Mouse (Mus musculus) small intestine, adult 2 months (tissue): ENCODE results near the gene Mpst. TPM values are rescaled to one million over a fixed set of nuclear protein-coding genes. Genes with fewer than 3 reads are reported as not detected.

Source experiments
- H3K27ac ChIP-seq: fragments of 200-500 bp; 2 replicates; pipeline ENCODE4 v1.5.1; 2012; ENCODE audit warnings: low read depth, low read length, control low read depth, inconsistent platforms; ENCODE audit not compliant: insufficient read depth
- H3K27me3 ChIP-seq: fragments of 200-500 bp; 2 replicates; pipeline ENCODE4 v1.6.1; 2012; ENCODE audit warnings: mild to moderate bottlenecking, moderate library complexity, low read length, inconsistent platforms; ENCODE audit not compliant: control insufficient read depth, insufficient read depth
- H3K36me3 ChIP-seq: fragments of 200-500 bp; 2 replicates; pipeline ENCODE4 v1.6.1; 2012; ENCODE audit warnings: mild to moderate bottlenecking, low read length, control low read depth, inconsistent platforms; ENCODE audit not compliant: control insufficient read depth, insufficient read depth
- H3K4me1 ChIP-seq: fragments of 200-500 bp; 2 replicates; pipeline ENCODE4 v1.6.1; 2012; ENCODE audit warnings: low read length, inconsistent platforms, mixed read lengths; ENCODE audit not compliant: control insufficient read depth, insufficient read depth, insufficient read length
- H3K4me3 ChIP-seq: fragments of 200-500 bp; 2 replicates; pipeline ENCODE4 v1.5.1; 2012; ENCODE audit warnings: low read depth, mild to moderate bottlenecking, control low read depth, inconsistent platforms, low read length, moderate library complexity
- CTCF ChIP-seq: fragments of 200-500 bp; IDR thresholded peaks from 2 replicates; pipeline ENCODE4 v1.5.1; 2012; ENCODE audit warnings: low read depth, mild to moderate bottlenecking, control low read depth, inconsistent platforms, low read length, moderate library complexity, mixed read lengths; ENCODE audit not compliant: insufficient replicate concordance, insufficient read length; ENCODE audit errors: extremely low read depth
- POLR2A ChIP-seq: fragments of 200-500 bp; IDR thresholded peaks from 2 replicates; pipeline ENCODE4 v1.6.1; 2012; ENCODE audit warnings: low read depth, mild to moderate bottlenecking, control low read depth, inconsistent platforms, low read length, moderate library complexity
- WGBS: fragments of 180-500 bp; shearing (Covaris S2); methylation state at CpG from one replicate; pipeline ENCODE4 v1.1.7; 2018; 5-methylcytosine and 5-hydroxymethylcytosine counted together
- polyA plus RNA-seq: library from polyadenylated mRNA; depleted of rRNA; stranded (reverse); fragments of >200 nt; gene quantifications from 2 replicates; pipeline ENCODE4 v1.2.3, GENCODE M21; 2012

Mpst gene
- polyA plus RNA-seq, 1 experiment: 177 TPM

DNA sequence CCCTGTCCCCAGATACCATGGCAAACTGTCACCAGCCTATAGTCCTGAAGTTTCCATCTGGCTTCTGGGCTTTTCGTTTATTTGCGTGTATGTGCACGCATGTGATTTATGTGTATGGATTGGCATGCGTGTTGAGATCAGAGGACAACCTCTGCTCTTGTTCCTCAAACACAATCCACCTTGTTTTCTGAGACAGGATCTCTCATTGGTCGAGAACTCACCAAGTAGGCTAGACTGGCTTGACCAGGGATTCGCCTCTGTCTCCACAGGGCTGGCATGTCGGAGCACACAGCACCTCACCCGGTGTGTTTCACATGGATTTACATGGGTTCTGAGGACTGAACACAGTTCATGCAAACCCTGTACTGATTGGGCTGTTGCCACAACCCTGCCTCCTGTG lies 7.9 kb downstream of the Mpst start:
- Histone ChIP-seq H3K4me3 (no peak overlapping the region), H3K27ac (no peak overlapping the region), H3K27me3 (peaks cover 8% of the 10 kb centered on the region; the same call in 1 of the 2 replicates), H3K36me3 (no peaks in the 10 kb centered on the region), H3K4me1 (peaks cover 21% of the 10 kb centered on the region)
- TF ChIP-seq POLR2A: no peak
- TF ChIP-seq CTCF: no peak
- WGBS: 95% methylated on average over 8 of the region's 8 CpGs

- WGBS: 18% methylated on average over 4 of the region's 4 CpGs
- Histone ChIP-seq H3K4me3 (no peak overlapping the region), H3K27ac (no peak overlapping the region), H3K27me3 (peaks cover 20% of the 10 kb centered on the region), H3K36me3 (no peaks in the 10 kb centered on the region), H3K4me1 (peaks cover 9% of the 10 kb centered on the region; the same call in 1 of the 2 replicates)
- TF ChIP-seq CTCF: no peak
- TF ChIP-seq POLR2A: no peak
These were observed 10.7 kb downstream of the Mpst start for GRCm38 (mm10) chr15:78416937-78417336.

- peaks cover 26% of the 10 kb centered on the region for H3K27me3 ChIP-seq
- 85% methylated on average over 13 of the region's 13 CpGs for WGBS
- H3K36me3 ChIP-seq: no peaks in the 10 kb centered on the region
- H3K27ac ChIP-seq: no peak overlapping the region
- no peak overlapping the region for H3K4me3 ChIP-seq
- no peak for TF ChIP-seq POLR2A
- no peak for TF ChIP-seq CTCF
- peaks cover 3% of the 10 kb centered on the region; the same call in 1 of the 2 replicates for H3K4me1 ChIP-seq
These were observed 14.2 kb downstream of the Mpst start for GRCm38 (mm10) chr15:78420395-78420794.

DNA sequence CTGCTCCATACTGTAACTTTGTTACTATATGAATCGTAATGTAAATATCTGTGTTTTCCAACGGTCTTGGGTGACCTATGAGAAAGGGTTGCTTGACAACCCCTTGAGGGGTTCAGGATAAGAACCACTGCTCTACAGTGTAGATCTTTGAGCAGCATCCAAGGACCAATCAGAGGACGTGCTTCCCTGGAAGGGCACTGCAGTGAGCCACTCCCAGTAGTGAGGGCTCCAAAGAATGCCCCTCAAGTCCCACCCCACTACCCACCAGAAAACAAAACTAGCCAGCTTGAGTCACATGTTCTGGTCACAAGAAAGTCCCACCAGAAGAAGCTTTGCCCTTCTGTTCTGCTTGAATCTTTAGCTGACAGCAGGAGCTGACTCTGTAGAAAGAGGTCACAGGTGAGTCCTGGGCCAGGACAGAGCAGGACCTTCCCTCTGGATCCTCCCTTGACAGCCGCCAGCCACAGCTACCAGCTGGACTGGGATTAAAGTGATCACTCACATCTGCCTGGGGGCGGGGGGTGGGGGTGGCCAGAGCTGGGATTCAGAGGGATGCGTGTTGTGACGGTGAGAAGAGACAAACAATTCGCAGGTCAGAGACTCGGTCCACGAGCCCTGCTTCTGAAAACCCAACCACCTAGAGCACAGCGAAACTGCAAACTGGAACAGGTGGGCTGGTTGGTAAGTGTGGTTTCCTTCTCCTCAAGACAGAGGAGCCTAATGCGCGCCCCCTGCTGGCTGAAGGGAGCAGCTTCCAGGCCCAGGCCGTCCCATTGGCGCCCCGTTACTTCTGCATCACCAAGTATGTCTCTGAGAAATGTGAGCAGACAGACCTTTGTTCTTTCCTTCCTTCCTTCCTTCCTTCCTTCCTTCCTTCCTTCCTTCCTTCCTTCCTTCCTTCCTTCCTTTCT lies 16.1 kb downstream of the Mpst start:
- Histone ChIP-seq H3K4me1 (peaks cover 3% of the 10 kb centered on the region; the same call in 1 of the 2 replicates), H3K36me3 (no peaks in the 10 kb centered on the region), H3K27ac (no peak overlapping the region), H3K4me3 (no peak overlapping the region), H3K27me3 (peaks cover 23% of the 10 kb centered on the region)
- WGBS: 16% methylated on average over 16 of the region's 16 CpGs
- TF ChIP-seq POLR2A (no peak), CTCF (peak; percentile 87)

GRCm38 (mm10) chr15:78424507-78424906 lies 18.3 kb downstream of the Mpst start:
- no peak overlapping the region for H3K4me3 ChIP-seq
- H3K4me1 ChIP-seq: peaks cover 3% of the 10 kb centered on the region
- no peak for TF ChIP-seq POLR2A
- TF ChIP-seq CTCF: no peak
- H3K36me3 ChIP-seq: no peaks in the 10 kb centered on the region
- H3K27ac ChIP-seq: no peak overlapping the region
- peaks cover 29% of the 10 kb centered on the region for H3K27me3 ChIP-seq
- WGBS: 18% methylated on average over 11 of the region's 11 CpGs

GRCm38 (mm10) chr15:78425230-78425629 lies 19.0 kb downstream of the Mpst start:
- Histone ChIP-seq H3K4me3 (no peak overlapping the region), H3K36me3 (no peaks in the 10 kb centered on the region), H3K27me3 (peaks cover 30% of the 10 kb centered on the region), H3K27ac (no peak overlapping the region), H3K4me1 (peaks cover 3% of the 10 kb centered on the region)
- 63% methylated on average over 4 of the region's 4 CpGs for WGBS
- TF ChIP-seq POLR2A (no peak), CTCF (no peak)

DNA sequence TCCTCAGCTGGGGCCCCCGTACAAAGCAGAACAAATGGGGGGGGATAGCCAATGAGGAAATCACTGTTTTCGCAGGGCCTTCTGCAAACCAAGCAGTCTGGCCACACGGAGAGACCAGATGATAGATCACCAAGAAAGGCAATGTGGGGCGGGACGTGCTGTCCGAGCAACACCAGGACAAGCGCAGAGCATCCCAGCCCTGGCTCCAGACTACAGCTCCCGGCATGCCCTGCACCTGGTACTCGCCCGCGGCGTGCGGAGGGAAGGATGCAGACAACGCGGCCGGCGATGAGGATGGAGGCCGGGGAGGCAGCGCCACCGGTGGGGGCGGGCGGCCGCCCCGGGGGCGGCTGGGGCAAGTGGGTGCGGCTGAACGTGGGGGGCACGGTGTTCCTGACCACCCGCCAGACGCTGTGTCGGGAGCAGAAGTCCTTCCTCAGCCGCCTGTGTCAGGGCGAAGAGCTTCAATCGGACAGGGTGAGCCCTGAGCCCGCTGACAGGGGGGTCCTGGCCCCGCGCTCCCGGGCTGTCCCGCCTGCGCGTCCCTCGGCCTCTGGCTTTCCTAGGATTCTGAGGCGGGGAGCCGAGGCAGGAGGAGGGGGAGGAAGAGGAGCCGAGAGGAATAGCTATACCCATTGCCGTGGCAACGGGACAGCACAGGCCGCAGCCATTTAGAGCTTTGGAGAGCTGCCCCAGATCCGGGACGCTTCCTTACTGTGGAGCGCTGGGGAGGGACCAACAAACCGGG lies 22.3 kb downstream of the Mpst start, which contains the start of gene Kctd17:
Kctd17 (plus strand) TSS at position 174 of the 748 bp plus-strand sequence.
- Histone ChIP-seq H3K4me3 (peak within 1 kb of the TSS; percentile 66), H3K27me3 (peaks cover 12% of the 10 kb centered on the region), H3K27ac (peak within 1 kb of the TSS; percentile 16), H3K4me1 (peaks cover 4% of the 10 kb centered on the region), H3K36me3 (no peaks in the 10 kb centered on the region)
- WGBS: 3% methylated on average over 47 of the region's 52 CpGs
- no peak for TF ChIP-seq POLR2A
- TF ChIP-seq CTCF: no peak
